Mouse (Mus musculus) heart, postnatal 36 days (tissue): ENCODE results near the gene Anapc4. TPM values are rescaled to one million over a fixed set of nuclear protein-coding genes. Genes with fewer than 3 reads are reported as not detected.
A peak's percentile ranks its signal among the peaks of the same experiment; 100 is the strongest.

Experiments
- DNase-seq, 2 experiments: peaks; one replicate each; pipeline ENCODE4 v3.0.0; 2021 to 2022
- intact Hi-C: fragments of 180-260 bp; cut with DNase I; formaldehyde crosslinking; loops from one replicate; pipeline ENCODE4 v1.15.1; 2025
- total RNA-seq, 2 experiments: library from RNA; stranded (reverse); gene quantifications; 2 replicates each; pipeline ENCODE4 v1.2.3; 2021

Gene Anapc4
- total RNA-seq: 10 to 100 TPM; 42.2 to 44.1 TPM

DNA sequence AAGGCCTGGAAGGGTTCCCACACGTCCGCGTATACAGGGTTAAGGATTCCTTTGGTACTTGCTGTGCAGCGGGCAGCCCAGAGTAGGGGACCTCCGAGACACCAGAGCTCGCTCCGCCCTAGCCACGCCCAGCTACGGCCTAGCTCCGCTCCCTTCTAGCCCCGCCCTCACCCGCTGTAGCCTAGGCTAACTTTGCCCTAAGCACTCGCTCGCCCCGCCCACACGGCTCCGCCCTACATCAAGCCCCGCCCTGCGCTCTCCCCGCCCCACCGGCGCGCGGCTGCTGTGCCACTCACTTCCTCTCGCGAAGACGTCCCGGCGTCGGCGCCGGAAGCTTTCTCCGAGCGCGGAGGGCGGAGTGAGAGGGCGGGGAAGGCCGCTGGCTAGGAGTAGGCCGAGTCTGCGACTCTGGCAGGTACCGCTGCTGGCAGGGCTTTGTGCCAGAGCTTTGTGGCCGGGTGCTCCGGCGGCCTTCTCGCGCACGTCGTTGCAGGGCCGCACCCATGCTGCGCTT, at the start of gene Anapc4:
Gene Anapc4 (plus strand): TSS at position 252 of the 514 bp plus-strand sequence.
- peak; percentile 100 for DNase-seq
- intact Hi-C loops: loop anchor here (10.0 kb wide), 1 partner anchor 359 kb away; the partner anchor contains the start of gene Ccdc149

DNA sequence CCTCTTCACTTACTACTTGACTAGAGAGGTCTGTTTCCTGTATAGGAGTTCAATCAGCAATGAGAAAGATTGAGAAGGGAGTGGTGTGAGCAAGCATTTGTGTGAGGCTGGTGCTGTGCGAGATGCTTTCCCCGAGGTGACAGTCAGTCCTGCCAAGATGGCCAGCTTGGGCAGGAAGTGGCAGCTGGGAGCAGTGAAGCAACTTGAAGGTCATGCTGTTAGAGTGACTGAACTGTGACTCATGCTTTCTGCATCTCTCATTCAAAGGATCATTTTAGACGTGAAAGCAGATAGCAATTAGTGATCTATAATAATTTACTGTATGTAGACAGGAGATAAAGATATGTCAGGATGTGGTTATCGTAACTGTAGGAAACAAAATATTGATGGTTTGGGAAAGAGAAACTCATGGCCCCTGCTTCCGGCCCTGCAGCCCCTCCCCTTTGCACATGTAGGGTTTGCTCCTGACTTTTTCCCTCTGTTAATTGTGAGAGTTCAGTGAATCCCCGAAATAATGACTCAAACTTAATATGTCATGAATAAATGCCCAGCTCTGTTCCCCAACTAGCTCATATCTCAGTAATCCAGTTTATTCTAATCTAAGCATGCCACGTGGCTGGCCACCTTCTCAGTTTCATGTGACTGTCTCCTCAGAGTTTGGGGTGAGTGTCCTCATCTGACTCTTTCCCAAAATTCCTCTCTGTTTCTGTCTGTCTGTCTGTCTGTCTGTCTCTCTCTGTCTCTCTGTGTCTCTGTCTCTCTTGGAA, 47.1 kb upstream of the Anapc4 start:
- intact Hi-C loops: no loop called here
- no peak for DNase-seq

DNA sequence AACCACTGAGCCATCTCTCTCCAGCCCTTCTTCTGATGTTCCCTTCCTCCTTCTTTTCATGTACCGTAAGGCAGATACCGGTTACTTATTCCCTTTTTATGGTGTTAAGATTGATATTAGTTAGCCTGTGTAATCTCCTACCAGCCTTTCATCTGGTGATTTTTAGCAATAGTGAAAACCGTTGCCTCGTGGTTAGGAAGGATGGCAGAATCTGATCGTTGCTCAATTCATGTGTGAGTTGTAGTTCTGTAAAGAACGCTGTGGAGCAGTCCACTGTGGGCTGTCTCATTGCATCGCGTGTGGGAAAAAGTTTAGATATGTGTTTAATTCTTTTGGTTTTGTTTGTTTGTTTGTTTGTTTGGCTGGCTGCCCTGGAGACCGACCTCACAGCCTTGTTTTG, 40.6 kb upstream of the Anapc4 start:
- no peak for DNase-seq
- intact Hi-C loops: no loop called here

DNA sequence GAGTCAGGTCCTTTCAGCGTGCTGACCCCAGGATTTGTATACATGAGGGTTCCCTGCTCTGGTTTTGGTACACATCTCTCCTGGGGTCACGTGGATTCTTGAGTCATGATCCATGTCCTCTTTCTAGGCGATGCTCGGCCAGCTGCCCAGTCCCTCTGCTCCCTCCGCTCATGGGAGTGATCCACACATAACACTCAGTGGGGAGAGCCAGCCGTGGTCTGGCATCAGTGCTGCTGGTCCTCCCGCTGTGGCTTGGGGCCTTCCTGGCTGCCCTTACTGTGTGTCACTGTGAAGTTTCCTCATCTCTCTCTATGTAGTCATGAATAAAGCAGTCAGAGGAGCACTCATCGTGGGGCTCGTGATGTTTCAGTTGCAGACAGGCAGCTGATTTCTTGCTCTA, 39.7 kb upstream of the Anapc4 start:
- intact Hi-C loops: no loop called here

DNA sequence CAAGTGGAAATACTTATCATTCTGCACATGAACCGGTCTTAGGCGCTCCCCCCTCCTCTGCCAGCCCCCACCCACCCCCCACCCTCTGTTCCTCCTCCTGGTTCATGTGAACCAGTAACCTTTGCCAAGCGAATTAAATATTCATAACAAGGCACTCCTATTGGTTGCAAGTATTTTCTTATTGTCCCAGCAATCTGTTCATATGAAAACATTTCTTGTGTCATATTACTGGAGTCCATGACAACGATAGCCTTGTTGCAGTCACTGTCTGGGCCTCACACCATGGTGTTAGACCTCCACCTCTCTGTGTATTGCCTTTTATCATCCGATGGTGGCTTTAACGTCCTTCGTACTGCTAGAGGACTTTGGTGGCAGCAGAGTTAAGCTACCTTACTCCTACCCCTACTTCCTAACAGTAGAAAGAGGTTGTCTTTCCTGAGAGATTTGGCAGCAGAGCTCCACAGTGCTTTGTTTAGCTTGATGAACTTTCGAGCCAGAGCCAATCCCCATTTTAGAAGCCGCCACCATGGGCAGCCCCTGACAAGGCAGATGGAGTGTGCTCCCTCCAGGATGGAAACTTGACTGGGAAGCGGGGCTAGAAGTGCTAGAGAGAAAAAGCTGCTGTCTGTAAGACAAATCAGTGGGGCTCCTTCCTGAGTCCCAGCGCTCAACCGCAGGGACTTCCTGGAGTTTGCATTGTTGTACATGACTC, 34.4 kb upstream of the Anapc4 start:
- no peak for DNase-seq
- intact Hi-C loops: no loop called here

More for the DNA sequence above, 39.7 kb upstream of the Anapc4 start:
- DNase-seq: no peak

DNA sequence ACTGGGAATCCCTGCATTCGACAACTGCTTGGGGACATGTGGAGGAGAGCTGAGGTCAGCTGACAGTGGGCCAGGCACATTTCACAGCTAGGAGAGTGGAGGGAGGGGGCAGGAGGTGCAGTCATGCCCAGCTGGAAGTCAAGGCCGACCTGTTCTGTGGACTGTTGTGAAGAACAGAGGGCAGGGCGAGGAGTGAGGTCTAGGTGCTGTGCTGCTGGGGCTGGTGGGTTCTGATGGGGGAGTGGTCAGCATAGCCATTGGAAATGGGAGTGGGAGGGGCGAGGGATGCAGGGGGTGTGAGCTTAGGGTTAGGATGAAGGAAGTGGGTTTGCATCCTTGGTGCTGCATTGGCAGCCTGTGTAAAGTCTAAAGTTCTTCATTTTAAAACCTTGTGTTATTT, 28.0 kb upstream of the Anapc4 start:
- DNase-seq: no peak
- intact Hi-C loops: no loop called here

DNA sequence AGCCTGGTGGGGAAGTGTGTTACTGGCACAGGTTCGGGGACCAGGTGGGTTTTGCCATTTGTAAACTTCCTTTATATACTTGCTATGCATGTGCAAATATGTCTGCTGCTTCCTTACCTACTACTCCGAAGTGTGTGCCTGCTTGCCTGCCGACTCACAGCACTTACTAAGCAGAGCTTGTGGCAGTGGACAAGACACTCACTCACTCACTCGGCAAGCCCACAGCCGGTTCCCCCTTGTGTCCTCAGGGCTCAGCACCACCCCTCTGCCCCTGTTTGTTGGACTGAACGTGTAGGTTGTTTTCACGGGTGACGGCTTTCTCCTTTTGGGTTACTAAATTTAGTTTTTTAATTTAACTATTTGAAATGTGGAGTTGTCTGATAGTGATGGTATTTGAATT, 27.5 kb upstream of the Anapc4 start:
- intact Hi-C loops: no loop called here
- no peak for DNase-seq

DNA sequence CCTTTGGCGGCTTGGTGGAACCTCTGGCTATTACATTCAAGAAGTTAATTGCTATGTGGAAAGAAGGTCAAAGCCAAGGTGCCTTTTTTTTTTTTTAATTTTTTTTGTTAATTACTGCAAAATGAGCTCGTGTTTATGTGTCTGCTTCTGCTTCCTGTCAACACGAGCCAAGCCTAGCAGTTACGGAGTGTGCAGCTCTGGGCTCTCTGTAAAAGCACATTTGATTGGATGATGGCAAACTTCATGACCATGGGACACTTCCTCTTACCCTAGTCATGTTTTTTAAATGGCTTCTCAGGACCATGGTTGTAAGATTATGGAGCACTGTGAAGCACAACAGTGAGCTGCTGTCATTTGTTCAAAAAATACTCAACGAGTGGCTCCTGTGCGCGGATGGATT, 26.8 kb upstream of the Anapc4 start:
- intact Hi-C loops: no loop called here
- no peak for DNase-seq

DNA sequence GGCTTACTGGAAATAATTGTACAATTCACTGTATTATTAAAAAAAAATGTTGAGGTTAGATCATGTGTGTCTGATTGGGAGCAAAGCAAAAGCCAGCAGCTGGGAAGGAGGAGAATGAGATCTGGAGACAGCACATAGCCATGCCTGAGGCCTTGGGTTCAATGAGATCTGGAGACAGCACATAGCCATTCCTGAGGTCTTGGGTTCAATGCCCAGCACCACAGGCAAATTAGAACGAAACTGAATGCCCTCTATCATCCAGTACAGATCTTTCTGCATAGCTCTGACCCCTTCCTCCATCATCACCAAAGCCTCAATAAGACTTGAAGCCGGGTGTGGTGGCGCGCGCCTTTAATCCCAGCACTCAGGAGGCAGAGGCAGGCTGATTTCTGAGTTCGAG, 23.4 kb upstream of the Anapc4 start:
- intact Hi-C loops: no loop called here
- no peak for DNase-seq

DNA sequence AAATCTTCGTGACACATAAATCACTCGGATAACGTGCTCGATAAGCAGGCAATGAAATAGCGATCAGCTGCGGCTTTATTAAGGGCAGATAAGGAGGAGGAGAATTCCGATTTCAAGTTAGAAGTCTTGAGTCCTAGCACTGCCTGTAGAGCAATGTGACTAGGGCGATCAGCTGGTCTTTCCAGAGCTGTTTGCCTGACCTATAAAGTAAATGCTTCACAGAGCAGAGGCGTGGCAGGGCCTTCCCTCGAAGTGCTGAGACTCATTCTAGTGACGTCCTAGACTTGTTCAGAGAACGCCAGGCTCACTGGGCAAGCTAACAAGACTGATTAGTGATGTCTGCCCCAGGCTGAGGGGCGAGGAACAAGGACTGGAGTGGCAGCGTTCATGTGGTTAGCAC, 22.8 kb upstream of the Anapc4 start:
- intact Hi-C loops: no loop called here
- DNase-seq: no peak

DNA sequence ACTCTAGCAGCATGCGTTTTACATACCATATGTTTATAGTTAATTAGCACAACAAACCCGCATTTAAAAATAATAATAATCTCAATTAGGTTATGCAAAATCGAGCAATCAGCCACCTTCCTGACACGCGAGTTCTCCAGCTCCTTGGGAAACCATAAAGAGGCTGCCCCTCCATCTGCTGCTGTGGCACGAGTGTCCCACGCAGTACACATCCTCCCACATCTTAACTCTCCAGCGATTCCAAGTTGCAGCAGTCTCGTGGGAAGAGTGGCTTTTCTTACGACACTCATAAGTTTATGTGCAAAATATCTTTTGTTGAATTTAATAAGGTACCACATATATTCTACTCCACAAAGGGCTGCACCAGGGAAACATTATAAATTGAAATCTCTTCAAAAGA, 21.4 kb upstream of the Anapc4 start:
- intact Hi-C loops: no loop called here
- no peak for DNase-seq

DNA sequence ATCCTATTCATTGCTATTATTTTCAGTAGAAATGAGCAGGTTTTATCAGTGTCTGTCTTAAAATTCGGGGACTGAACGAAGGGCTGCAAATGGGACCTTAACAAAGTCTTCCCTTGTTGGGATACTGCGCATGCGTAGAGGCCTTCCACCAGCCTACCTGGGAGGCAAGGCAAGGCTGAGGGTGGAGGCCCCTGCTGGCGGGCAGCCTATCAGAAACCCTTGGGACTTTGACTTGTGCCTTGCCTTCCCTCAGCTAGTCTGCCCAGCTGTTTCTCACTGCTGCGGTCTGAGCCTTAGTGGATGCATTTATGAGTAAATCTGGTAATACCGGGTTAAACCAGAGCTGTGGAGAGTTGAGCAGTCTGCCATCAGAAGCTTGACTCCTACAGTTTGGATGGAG, 20.5 kb upstream of the Anapc4 start:
- intact Hi-C loops: no loop called here
- no peak for DNase-seq

DNA sequence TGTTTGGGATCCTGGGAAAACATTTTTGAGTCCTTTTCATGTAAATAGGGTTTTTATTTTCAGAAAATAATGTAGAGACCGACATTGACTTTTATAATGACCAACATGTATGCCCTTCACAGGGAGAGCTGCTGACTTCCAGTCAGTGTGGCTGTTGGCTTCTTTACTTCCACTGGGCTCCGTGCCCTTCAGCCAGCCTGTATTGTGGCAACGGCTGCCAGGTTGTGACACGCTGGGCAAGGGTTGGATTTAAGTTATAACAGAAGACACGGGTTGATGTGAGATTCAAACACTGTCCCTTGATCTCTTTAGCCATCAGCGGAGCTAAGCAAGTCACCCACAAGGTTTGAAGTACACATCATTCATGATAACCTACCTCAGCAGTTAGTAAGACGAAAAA, 15.1 kb upstream of the Anapc4 start:
- DNase-seq: no peak
- intact Hi-C loops: no loop called here

DNA sequence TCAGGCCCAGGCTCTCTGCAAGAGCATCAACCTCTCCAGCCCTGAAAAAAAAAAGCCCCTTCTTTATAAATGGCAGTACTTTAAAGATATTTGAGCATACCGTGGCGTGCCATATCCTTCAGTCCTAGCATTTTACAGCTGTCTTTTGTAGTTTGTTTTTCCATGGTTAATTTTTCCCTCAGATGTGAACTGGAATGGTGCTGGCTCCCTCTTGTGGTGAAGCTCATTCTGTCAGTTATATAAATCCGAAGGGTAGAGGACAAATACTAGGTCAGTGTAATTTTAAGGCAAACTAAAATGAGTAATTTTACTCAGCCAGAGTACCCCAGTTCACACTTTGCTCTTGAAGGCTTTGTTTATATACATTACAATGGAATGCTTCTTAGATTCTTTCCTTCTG, 12.1 kb upstream of the Anapc4 start:
- peak; percentile 27 to 36 for DNase-seq
- intact Hi-C loops: loop anchor here (5.0 kb wide), 2 partner anchors 154 to 304 kb away; partner anchors contain the start of gene Sepsecs

DNA sequence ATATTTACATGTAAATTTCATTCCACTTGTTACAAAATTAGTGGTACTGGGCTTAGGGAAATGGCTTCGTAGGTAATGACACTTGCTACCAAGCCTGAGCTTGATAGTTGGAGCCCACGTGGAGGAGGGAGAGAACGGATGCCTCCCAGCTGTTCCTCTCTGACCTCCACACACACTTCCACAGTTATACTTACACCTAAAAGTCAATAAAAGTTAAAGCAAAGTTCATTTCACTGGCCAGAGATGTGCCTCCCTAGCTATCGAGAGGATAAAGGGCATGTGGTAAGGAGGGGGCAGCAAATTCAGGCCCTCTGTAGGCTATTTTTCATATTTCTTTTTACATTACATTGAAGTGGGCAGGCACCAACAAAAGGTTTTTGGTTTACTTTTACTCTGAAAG, 5.9 kb upstream of the Anapc4 start:
- DNase-seq: no peak
- intact Hi-C loops: no loop called here

DNA sequence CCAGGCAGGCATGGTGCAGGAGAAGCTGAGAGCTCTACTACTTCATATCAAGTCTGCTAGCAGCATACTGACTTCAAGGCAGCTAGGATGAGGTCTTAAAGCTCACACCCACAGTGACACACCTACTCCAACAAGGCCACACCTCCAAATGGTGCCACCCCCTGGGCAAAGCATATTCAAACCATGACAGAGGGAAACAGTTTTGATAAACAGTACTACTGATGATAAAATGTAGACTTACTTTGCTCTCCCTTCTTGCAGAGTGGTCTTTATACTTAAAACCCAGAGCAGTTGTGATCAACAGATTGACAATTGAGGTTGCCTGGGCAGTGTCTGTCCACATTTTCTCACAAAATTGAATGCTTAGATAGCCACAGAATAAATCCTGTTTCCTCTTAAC, 807 bp upstream of the Anapc4 start:
- intact Hi-C loops: loop anchor here (10.0 kb wide), 1 partner anchor 358 kb away; the partner anchor contains the start of gene Ccdc149

DNA sequence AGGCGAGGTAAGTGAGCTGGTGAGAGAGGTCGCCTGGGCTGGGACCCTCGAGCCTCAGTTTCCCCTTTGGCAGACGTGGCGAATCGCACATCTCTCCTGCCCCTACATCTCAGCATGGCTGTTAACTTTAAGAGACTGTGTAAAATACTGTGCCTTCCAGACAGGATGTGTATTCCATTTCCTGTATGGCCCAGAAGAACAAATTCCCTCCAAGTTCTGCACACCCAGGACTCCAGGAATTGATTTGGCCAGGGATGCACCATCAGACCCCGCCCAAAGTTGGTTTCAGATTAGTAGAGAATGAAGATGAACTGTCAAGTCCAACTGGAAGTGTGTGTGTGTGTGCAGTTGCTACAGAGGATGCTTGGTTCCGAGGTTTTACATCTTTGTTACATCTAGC, 574 bp downstream of the Anapc4 start:
- intact Hi-C loops: loop anchor here (10.0 kb wide), 1 partner anchor 360 kb away; the partner anchor contains the start of gene Ccdc149

More for the DNA sequence above, 807 bp upstream of the Anapc4 start:
- DNase-seq: no peak

DNA sequence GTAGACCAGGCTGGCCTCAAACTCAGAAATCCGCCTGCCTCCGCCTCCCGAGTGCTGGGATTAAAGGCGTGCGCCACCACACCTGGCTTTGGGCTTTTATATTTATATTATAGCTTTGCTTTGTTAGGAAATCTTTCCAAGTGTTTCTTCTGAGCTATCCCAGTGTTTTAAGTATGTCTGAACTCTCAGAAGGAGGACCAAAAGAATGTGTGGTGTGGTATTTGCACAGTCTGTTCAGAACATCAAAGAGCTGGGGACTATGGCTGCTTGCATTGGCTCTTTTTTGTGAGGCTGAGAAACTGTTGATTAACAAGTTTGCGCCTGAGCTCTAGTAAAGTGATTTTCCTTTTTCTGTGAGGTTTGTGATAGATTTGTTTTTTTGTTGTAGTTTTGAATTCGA, 10.5 kb downstream of the Anapc4 start:
- DNase-seq: no peak
- intact Hi-C loops: no loop called here

More for the DNA sequence above, 574 bp downstream of the Anapc4 start:
- peak in 1 of 2 experiments; percentile 8 for DNase-seq

DNA sequence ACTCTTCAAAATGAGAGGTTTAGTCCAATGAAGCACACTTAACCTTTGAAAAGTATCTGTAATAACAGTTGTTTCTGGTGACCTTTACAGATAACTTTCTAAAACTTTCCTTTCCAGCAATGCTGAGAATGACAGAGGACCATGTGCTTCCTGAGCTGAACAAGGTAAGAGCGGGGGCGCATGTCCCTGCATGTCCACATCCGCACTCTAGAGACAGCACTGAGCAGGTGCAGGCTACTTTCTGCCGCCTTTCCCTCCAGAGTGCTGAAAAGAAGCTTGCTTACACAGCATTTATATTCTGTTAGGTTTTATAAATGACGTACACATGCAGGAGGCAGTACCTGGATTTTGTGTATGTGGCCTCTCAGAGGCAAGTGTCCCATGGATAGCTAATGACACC, 21.9 kb downstream of the Anapc4 start:
- intact Hi-C loops: no loop called here
- DNase-seq: no peak

DNA sequence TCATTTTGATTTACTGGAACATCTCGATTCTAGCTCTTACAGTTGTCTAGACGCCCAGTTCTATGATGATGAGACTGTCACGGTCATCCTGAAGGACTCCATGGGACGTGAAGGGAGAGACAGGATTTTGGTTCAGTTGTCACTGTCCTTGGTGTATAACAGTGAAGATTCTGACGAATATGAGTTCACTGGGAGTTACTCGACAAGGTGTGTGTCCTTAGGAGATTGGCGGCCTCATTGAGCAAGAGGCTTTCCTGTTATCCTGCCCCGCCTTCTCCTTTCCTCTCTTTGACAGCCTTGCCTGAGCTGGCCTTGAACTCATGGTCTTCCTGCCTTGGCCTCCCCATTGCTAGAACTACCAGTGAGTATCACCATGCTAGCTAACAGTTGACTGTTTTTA, 30.6 kb downstream of the Anapc4 start:
- DNase-seq: no peak
- intact Hi-C loops: no loop called here

DNA sequence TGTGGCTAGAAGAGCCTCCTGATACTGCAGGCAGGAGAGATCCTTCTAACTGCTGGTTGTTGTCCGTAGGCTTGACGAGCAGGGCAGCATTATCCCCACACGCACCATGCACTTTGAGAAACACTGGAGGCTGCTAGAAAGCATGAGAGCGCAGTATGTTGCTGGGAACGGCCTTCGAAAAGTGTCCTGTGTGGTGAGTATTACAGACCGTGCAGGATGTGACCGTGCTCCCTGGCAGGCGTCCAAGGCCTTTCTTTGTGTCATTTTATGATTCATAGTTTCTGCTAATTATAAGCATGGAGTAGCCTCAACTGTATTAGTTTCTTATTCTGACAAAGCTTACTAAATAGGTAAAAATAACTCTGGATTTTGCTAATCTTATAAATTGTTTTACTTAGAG, 32.0 kb downstream of the Anapc4 start:
- DNase-seq: peak; percentile 61 to 67
- intact Hi-C loops: no loop called here
